Mouse (Mus musculus) G1E (cell line): ENCODE results near the gene Tmpo.

Experiments
- CTCF ChIP-seq: IDR thresholded peaks from 2 replicates; pipeline ENCODE4 v1.5.1; 2012; ENCODE audit warnings: low read depth, low read length, inconsistent platforms, mixed read lengths
- TAL1 ChIP-seq: conservative IDR thresholded peaks from 2 replicates; pipeline ENCODE4 v1.6.1; 2012; ENCODE audit warnings: low read depth, low read length, inconsistent platforms, mixed read lengths

DNA sequence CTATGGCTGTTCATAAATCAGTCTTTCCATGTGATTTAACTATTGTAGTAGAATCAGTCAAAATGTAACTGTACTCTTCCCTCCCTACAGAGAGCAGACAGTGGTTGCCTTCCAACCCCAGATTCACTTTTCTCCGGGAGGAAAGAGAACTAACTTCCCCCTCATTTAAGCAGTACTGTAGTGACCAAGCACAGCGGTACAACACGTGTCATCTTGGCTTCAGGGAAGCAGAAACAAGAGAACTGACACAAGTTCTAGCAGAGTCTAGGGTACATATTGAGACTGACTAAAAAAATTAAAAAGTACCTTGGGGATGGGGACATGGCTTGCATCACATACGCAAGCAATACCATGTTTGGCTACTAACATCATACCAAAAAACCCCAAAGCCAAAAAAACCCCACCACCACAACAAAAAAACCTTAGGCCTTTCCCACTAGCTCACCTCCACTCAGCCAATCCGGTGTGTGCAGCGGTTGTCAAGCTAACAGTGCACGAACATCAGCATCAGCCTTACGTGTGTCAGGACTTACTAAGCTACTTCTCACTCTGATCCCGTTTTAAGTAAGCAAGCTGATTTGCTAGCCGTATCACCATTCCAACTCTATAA, 27.1 kb downstream of the Tmpo start:
- no peak for TF ChIP-seq CTCF
- no peak for TF ChIP-seq TAL1
